Mouse (Mus musculus) bone marrow, adult 2 months (tissue): ENCODE measurements around the gene Snapin.

Experiments used
- CTCF ChIP-seq: fragments of 200-500 bp; IDR thresholded peaks from 2 replicates; pipeline ENCODE4 v1.5.1; 2011; ENCODE audit warnings: low read length, control low read depth; ENCODE audit not compliant: control insufficient read depth, insufficient read depth
- POLR2A ChIP-seq: fragments of 200-500 bp; IDR thresholded peaks from 2 replicates; pipeline ENCODE4 v1.6.1; 2011; ENCODE audit warnings: low read depth, mild to moderate bottlenecking, control low read depth, low read length, borderline replicate concordance; ENCODE audit not compliant: control insufficient read depth

DNA sequence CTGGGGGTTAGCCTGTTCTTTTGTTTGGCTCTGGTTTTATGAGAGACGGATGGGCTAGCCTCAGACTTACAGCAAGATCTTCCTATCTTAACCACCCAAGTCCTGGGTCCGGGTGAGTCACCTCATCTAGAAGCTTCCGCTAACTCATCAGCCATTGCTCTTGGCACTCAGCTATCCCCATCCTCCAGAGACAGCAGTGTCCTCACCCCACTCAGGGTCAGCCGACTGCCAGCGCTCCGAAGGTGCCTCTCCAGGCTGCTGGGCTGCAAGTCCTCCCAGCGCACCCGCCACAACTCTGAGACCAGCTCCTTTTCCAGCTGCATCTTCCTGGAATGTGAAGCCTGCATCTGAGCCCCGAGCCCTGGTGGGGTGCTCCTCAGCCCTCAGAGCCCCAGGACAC is 31.1 kb downstream of the Snapin start:
- TF ChIP-seq CTCF (no peak), POLR2A (no peak)
